Mouse (Mus musculus) midbrain, embryonic 10.5 days (tissue): ENCODE measurements at regions not wholly inside any gene's neighbourhood (a gene's known extent, or its start where the extent isn't known, plus 50 kb on each side); places are given as distances from the start of the nearest gene placed in this dataset.

Source experiments
- DNase-seq: peaks from one replicate; pipeline ENCODE4 v3.0.0-alpha.2; 2017; ENCODE audit warnings: low spot score
- H3K27ac ChIP-seq: fragments of 300-500 bp; sonication (generic); replicated peaks from 2 replicates; pipeline ENCODE4 v1.5.1; 2016; ENCODE audit warnings: mild to moderate bottlenecking
- H3K27me3 ChIP-seq: fragments of 300-500 bp; sonication (generic); 2 replicates; pipeline ENCODE4 v1.6.1; 2016; ENCODE audit warnings: low read depth, mild to moderate bottlenecking; ENCODE audit not compliant: poor library complexity, severe bottlenecking
- H3K36me3 ChIP-seq: fragments of 300-500 bp; sonication (generic); 2 replicates; pipeline ENCODE4 v1.6.1; 2016; ENCODE audit warnings: mild to moderate bottlenecking, moderate library complexity
- H3K4me1 ChIP-seq: fragments of 300-500 bp; sonication (generic); 2 replicates; pipeline ENCODE4 v1.6.1; 2016
- H3K4me3 ChIP-seq: fragments of 300-500 bp; sonication (generic); 2 replicates; pipeline ENCODE4 v1.5.1; 2016; ENCODE audit warnings: mild to moderate bottlenecking, moderate library complexity
- H3K9me3 ChIP-seq: fragments of 300-500 bp; sonication (generic); replicated peaks from 2 replicates; pipeline ENCODE4 v1.6.1; 2016; ENCODE audit warnings: mild to moderate bottlenecking
- WGBS: fragments of 180-500 bp; shearing (Covaris S2); methylation state at CpG from one replicate; pipeline ENCODE4 v1.1.7; 2016; 5-methylcytosine and 5-hydroxymethylcytosine counted together

DNA sequence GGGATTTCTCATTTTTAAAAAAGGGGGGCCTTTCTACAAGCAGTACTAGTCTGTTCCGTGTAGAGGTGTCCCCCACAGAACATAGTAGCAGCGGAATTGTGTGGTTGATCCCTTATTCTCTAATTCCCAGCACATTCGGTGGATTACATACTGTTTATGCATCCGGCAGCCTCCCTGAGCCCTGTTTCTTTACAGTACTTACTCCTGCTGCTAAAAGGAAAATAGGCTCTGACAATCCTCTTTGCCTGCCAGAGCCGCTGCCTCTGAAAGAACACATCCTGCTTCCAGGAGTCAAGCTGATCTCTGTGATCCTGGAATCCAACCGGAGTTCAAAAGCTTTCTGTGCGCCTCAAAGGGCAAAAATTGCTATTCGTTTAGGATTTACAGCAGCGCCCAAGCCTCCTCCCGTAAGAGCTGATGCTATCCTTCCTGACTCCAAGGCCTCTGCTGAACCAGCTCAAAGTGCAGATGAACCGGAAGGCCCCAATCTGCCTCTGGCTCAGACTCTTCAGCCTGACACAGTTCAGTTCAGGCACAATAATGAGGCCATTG lies 936.6 kb downstream of the Ndufa4 start:
- peak; percentile 47 for DNase-seq
- peak overlapping the region; percentile 19 for H3K4me3 ChIP-seq
- H3K27me3 ChIP-seq: no peaks in the 10 kb centered on the region
- peaks cover 19% of the 10 kb centered on the region for H3K4me1 ChIP-seq
- H3K36me3 ChIP-seq: no peaks in the 10 kb centered on the region
- no peaks in the 10 kb centered on the region for H3K9me3 ChIP-seq
- H3K27ac ChIP-seq: peak overlapping the region; percentile 78
- WGBS: 9% methylated on average over 11 of the region's 11 CpGs

DNA sequence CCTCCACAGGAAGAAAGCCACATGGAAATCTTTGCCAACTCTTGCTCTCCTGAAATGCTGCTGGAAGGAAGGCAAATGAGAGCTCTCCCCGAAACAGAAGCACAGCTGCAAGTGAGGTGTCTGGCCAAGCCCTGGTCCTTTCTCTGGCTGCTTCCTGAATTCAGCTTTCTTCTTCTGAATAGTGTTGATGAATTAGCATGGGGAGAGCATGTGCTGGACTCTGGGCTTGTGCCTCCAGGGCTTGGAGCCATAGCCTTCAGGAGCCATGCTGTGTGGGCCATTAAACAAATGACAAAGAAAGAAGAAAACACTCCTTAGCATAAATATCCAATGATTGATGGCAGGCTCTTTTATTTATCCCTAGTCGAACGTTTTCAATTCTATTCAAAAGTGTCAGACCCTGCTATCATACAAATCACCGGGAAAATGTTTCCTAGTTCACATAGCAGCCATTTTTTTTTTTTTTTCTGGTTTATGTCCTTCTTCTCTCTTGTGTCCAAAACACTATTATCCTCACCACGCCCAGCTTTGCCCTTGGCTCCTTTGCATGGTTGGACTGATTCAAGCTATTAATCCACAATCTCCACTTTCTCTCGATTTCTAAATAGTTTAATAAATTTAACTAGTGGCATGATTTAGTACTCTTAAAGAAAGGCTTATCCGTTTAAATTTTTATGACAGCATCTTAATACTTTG lies 937.3 kb downstream of the Ndufa4 start:
- H3K9me3 ChIP-seq: no peaks in the 10 kb centered on the region
- DNase-seq: peak; percentile 28
- 35% methylated on average over 7 of the region's 7 CpGs for WGBS
- H3K4me3 ChIP-seq: no peak overlapping the region
- peaks cover 19% of the 10 kb centered on the region for H3K4me1 ChIP-seq
- no peaks in the 10 kb centered on the region for H3K36me3 ChIP-seq
- H3K27ac ChIP-seq: peak overlapping the region; percentile 78
- no peaks in the 10 kb centered on the region for H3K27me3 ChIP-seq

DNA sequence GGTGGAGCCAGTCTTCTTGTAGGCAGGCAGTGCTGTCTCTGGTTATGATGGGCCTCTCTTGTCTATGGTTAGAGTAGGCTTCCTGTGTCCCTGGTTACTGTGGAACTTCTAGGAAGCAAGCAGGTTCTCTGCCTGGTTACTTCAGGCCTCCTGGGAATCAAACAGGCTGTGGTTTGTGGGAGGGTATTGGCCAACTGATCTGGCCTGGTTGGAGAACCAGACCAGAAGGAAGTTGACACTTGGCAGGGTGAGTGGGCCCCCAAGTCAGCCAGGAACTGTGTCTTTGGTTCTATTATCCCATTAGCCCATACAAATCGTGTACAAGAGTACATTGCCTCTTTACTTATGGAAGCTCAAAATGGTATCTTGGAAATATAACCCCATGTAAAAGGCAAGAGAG lies 963.8 kb downstream of the Ndufa4 start:
- Histone ChIP-seq H3K27ac (no peak overlapping the region), H3K4me3 (no peak overlapping the region), H3K36me3 (no peaks in the 10 kb centered on the region), H3K9me3 (no peaks in the 10 kb centered on the region), H3K4me1 (no peaks in the 10 kb centered on the region), H3K27me3 (no peaks in the 10 kb centered on the region)
- no peak for DNase-seq
- WGBS: 81% methylated on average over 1 of the region's 1 CpGs

DNA sequence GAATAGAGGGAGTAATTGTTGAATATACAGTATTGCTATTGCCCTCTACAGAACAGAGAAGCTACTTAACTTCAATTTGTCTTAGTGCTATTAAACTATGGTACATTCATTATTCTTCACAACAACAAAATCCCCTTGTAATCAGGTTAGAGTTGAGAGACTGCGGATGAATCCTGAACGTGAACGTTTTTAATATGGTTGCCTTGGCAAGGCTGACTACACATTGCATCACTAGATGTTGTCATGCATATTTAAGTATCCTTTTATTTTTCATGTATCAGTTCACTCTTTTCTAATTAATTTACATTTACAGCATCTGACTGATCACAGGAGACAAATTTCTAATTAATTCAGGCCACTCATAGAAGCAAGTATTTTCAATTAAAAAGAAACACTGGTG lies 965.8 kb downstream of the Ndufa4 start:
- H3K36me3 ChIP-seq: no peaks in the 10 kb centered on the region
- H3K9me3 ChIP-seq: no peaks in the 10 kb centered on the region
- H3K4me3 ChIP-seq: no peak overlapping the region
- no peaks in the 10 kb centered on the region for H3K27me3 ChIP-seq
- no peaks in the 10 kb centered on the region for H3K4me1 ChIP-seq
- WGBS: 92% methylated on average over 3 of the region's 3 CpGs
- no peak overlapping the region for H3K27ac ChIP-seq
- no peak for DNase-seq
